Mouse (Mus musculus) kidney, adult 2 months (tissue): ENCODE results near the gene Dtx4. TPM values are rescaled to one million over a fixed set of nuclear protein-coding genes. Genes with fewer than 3 reads are reported as not detected.

Experiments used
- DNase-seq: peaks from one replicate; pipeline ENCODE4 v3.0.0; 2021
- H3K27ac ChIP-seq: fragments of 200-500 bp; 2 replicates; pipeline ENCODE4 v1.5.1; 2012; ENCODE audit warnings: low read depth, low read length, control low read depth, inconsistent platforms; ENCODE audit not compliant: insufficient read depth
- H3K27me3 ChIP-seq: fragments of 200-500 bp; replicated peaks from 2 replicates; pipeline ENCODE4 v1.6.1; 2012; ENCODE audit warnings: mild to moderate bottlenecking, moderate library complexity, low read length, inconsistent platforms; ENCODE audit not compliant: control insufficient read depth, insufficient read depth
- H3K36me3 ChIP-seq: fragments of 200-500 bp; 2 replicates; pipeline ENCODE4 v1.6.1; 2012; ENCODE audit warnings: mild to moderate bottlenecking, moderate library complexity, low read length, inconsistent platforms; ENCODE audit not compliant: control insufficient read depth, insufficient read depth
- H3K4me1 ChIP-seq: fragments of 200-500 bp; 2 replicates; pipeline ENCODE4 v1.6.1; 2011; ENCODE audit warnings: low read length; ENCODE audit not compliant: control insufficient read depth, insufficient read depth
- H3K4me3 ChIP-seq: fragments of 200-500 bp; 2 replicates; pipeline ENCODE4 v1.5.1; 2011; ENCODE audit warnings: mild to moderate bottlenecking, low read depth, low read length, control low read depth; ENCODE audit not compliant: insufficient read depth
- CTCF ChIP-seq: fragments of 200-500 bp; conservative IDR thresholded peaks from 2 replicates; pipeline ENCODE4 v1.5.1; 2011; ENCODE audit warnings: low read depth, mild to moderate bottlenecking, control low read depth, low read length, moderate library complexity, mixed read lengths; ENCODE audit not compliant: insufficient read depth, insufficient read length
- POLR2A ChIP-seq: fragments of 200-500 bp; IDR thresholded peaks from one replicate; pipeline ENCODE4 v1.6.1; 2011; ENCODE audit warnings: low read depth, low read length, control low read depth
- WGBS: fragments of 180-500 bp; shearing (Covaris S2); methylation state at CpG from one replicate; pipeline ENCODE4 v1.1.7; 2018; 5-methylcytosine and 5-hydroxymethylcytosine counted together
- polyA plus RNA-seq: library from polyadenylated mRNA; depleted of rRNA; stranded (reverse); fragments of >200 nt; gene quantifications from 2 replicates; pipeline ENCODE4 v1.2.3, GENCODE M21; 2012

Gene Dtx4
- polyA plus RNA-seq, 1 experiment = 10.6 TPM

GRCm38 (mm10) chr19:12537168-12537567, 35.9 kb upstream of the Dtx4 start:
- H3K27me3 ChIP-seq = no peaks in the 10 kb centered on the region
- H3K27ac ChIP-seq = no peak overlapping the region
- DNase-seq = no peak
- no peaks in the 10 kb centered on the region for H3K36me3 ChIP-seq
- TF ChIP-seq POLR2A (no peak), CTCF (no peak)
- H3K4me1 ChIP-seq = no peaks in the 10 kb centered on the region
- H3K4me3 ChIP-seq = no peak overlapping the region

GRCm38 (mm10) chr19:12523377-12523776, 22.1 kb upstream of the Dtx4 start:
- Histone ChIP-seq H3K27me3 (no peaks in the 10 kb centered on the region), H3K4me3 (no peak overlapping the region), H3K27ac (no peak overlapping the region), H3K36me3 (no peaks in the 10 kb centered on the region), H3K4me1 (no peaks in the 10 kb centered on the region)
- 51% methylated on average over 4 of the region's 4 CpGs for WGBS
- no peak for DNase-seq
- no peak for TF ChIP-seq POLR2A

GRCm38 (mm10) chr19:12518541-12518890, 17.3 kb upstream of the Dtx4 start:
- H3K27ac ChIP-seq = no peak overlapping the region
- no peaks in the 10 kb centered on the region for H3K27me3 ChIP-seq
- H3K4me1 ChIP-seq = no peaks in the 10 kb centered on the region
- no peaks in the 10 kb centered on the region for H3K36me3 ChIP-seq
- no peak for DNase-seq
- no peak for TF ChIP-seq POLR2A
- no peak for TF ChIP-seq CTCF
- H3K4me3 ChIP-seq = no peak overlapping the region

GRCm38 (mm10) chr19:12517671-12518540, 16.7 kb upstream of the Dtx4 start:
- Histone ChIP-seq H3K4me3 (peak overlapping the region; percentile 86), H3K27me3 (no peaks in the 10 kb centered on the region), H3K36me3 (no peaks in the 10 kb centered on the region), H3K4me1 (no peaks in the 10 kb centered on the region), H3K27ac (no peak overlapping the region)
- no peak for TF ChIP-seq POLR2A
- TF ChIP-seq CTCF = peak; percentile 65
- peak; percentile 81 for DNase-seq
- WGBS = 1% methylated on average over 16 of the region's 16 CpGs

- TF ChIP-seq POLR2A (no peak), CTCF (no peak)
- Histone ChIP-seq H3K4me3 (no peak overlapping the region), H3K27ac (no peak overlapping the region), H3K4me1 (no peaks in the 10 kb centered on the region), H3K27me3 (no peaks in the 10 kb centered on the region), H3K36me3 (no peaks in the 10 kb centered on the region)
- no peak for DNase-seq
Observed at GRCm38 (mm10) chr19:12514621-12515020, 13.4 kb upstream of the Dtx4 start.

- WGBS = 85% methylated on average over 7 of the region's 7 CpGs
Observed at GRCm38 (mm10) chr19:12502756-12503155, 1.5 kb upstream of the Dtx4 start.

GRCm38 (mm10) chr19:12500881-12501311, 358 bp downstream of the Dtx4 start:
- Histone ChIP-seq H3K4me3 (peak overlapping the region; percentile 33), H3K27me3 (no peaks in the 10 kb centered on the region), H3K4me1 (no peaks in the 10 kb centered on the region), H3K36me3 (no peaks in the 10 kb centered on the region), H3K27ac (no peak overlapping the region; the same call in 1 of the 2 replicates)
- WGBS = under 1% methylated on average over 38 of the region's 38 CpGs
- peak; percentile 47 for DNase-seq
- TF ChIP-seq CTCF (no peak), POLR2A (no peak)

More at GRCm38 (mm10) chr19:12502756-12503155, 1.5 kb upstream of the Dtx4 start:
- DNase-seq = no peak
- H3K4me3 ChIP-seq = no peak overlapping the region
- no peaks in the 10 kb centered on the region for H3K4me1 ChIP-seq
- no peaks in the 10 kb centered on the region for H3K36me3 ChIP-seq
- no peaks in the 10 kb centered on the region for H3K27me3 ChIP-seq
- no peak overlapping the region for H3K27ac ChIP-seq
- no peak for TF ChIP-seq POLR2A
- no peak for TF ChIP-seq CTCF

- WGBS = 23% methylated on average over 3 of the region's 3 CpGs
- H3K4me3 ChIP-seq = peak overlapping the region; percentile 33; the same call in 1 of the 2 replicates
- H3K4me1 ChIP-seq = no peaks in the 10 kb centered on the region
- TF ChIP-seq POLR2A (no peak), CTCF (no peak)
- peak; percentile 60 for DNase-seq
- H3K36me3 ChIP-seq = no peaks in the 10 kb centered on the region
- no peaks in the 10 kb centered on the region for H3K27me3 ChIP-seq
- H3K27ac ChIP-seq = peak overlapping the region; percentile 36; the same call in 1 of the 2 replicates
Observed at GRCm38 (mm10) chr19:12500124-12500523, 1.1 kb downstream of the Dtx4 start.
